Mouse (Mus musculus): ENCODE measurements around the gene Casq2.
A peak's percentile ranks its signal among the peaks of the same experiment; 100 is the strongest.

Casq2 gene

GRCm38 (mm10) chr3:102086283-102086682 is at the start of gene Casq2:
Casq2 (plus strand) TSS chr3:102086415.
- DNase-seq (ENCODE audit: low spot score), result no peak

DNA sequence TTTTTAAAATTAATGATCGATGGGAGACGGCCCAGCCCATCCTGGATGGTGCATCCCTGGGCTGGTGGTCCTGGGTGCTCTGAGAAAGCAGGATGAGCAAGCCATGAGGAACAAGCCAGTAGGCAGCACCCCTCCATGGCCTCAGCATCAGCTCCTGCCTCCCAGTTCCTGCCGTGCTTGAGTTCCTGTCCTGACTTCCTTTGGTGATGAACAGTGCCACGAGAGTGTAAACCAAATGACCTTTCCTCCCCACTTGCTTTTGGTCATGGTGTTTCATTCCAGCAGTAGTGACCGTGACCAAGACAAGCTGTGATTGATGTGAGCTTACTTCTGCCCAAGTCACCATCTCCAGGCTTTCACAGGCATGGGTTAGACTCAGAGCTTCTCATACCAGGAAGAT is 48.4 kb upstream of the Casq2 start:
- no peak for DNase-seq (ENCODE audit: low spot score)

- DNase-seq (ENCODE audit: low spot score), result no peak
Measured at GRCm38 (mm10) chr3:102038608-102039007, 47.6 kb upstream of the Casq2 start.

GRCm38 (mm10) chr3:102041632-102042031 is 44.6 kb upstream of the Casq2 start:
- DNase-seq (ENCODE audit: low spot score), result no peak

DNA sequence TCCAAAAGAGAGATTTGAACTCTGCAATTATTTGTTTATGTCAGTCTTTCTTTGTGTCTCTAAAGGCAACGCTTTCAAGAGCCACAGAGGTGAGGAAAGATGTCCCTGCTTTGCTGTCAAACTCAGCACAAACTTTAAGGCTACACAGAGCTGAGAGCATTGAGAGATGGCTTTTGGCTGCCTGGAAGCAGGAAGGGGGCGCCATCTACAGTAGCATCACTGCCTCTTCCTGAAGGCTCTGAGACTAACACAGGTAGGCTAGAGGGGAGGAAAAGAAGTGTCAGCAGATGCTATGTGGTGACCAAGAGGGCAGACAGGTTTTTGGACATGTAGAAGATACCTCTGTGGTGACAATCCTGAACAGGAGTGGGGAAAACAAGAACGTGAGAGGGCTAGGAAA is 41.1 kb upstream of the Casq2 start:
- no peak for DNase-seq (ENCODE audit: low spot score)

DNA sequence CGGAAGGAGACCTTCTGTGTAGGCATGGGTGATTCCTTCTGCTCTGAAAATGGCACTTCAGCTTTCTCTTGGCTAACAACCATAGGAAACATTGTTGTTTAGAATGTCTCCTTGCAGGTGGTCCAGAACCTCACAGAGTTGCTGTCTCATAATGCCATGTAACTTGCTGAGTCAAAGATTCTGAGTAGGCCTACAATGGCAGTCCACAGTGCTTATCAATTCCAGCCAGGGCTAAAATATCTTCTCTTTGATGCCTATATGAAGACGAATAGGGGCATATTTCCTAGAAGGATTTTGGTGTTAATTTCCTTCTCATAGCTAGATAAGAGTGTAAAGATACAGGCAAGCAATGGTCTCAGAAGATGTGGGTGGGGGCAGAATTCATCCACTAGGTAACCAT is 38.7 kb upstream of the Casq2 start:
- no peak for DNase-seq (ENCODE audit: low spot score)

GRCm38 (mm10) chr3:102049207-102050104 is 36.8 kb upstream of the Casq2 start:
- DNase-seq (ENCODE audit: low spot score), result no peak

DNA sequence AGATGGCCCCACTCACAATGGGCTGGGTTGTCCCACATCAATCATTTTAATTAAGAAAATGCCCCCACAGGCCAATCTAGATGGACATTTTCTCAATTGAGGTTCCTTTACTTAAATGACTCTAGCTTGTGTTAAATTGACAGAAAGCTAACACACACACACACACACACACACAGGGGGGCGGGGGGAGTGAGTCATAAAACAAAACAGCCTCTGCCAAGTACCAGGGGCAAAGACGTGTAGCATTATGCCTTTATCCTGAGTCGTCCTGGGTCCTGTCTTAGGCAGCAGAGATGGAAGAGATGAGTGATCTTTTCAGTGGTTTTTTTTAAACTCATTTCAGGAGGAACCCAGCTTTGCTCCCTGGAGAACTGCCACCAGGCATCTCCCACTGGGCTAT is 34.2 kb upstream of the Casq2 start:
- DNase-seq (ENCODE audit: low spot score), result no peak

DNA sequence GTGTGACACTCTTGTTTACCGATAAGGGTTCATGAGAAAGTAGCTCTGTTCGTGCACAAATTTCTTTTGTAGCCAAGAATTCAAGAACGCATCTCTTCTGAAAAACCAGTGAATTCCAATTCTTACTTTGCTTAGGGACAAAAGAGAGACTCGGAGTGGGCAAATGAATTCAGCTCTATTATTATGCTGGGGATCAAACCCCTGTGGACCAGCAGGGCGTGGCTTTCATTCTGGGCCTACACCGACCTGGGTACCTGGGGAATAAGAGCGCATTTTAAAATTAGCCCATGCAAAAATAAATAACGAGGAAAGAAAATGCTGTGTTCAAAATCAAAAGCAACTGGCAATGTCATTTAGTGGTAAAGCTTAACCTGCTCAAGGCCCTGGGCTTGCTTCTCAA is 32.9 kb upstream of the Casq2 start:
- DNase-seq (ENCODE audit: low spot score), result no peak

- DNase-seq (ENCODE audit: low spot score), result no peak
Measured at GRCm38 (mm10) chr3:102055878-102056277, 30.3 kb upstream of the Casq2 start.

GRCm38 (mm10) chr3:102060065-102060464 is 26.1 kb upstream of the Casq2 start:
- DNase-seq (ENCODE audit: low spot score), result no peak

- DNase-seq (ENCODE audit: low spot score), result peak; percentile 31
Measured at GRCm38 (mm10) chr3:102061923-102062670, 24.1 kb upstream of the Casq2 start.

- no peak for DNase-seq (ENCODE audit: low spot score)
Measured at GRCm38 (mm10) chr3:102062671-102063010, 23.6 kb upstream of the Casq2 start.

GRCm38 (mm10) chr3:102063273-102064120 is 22.7 kb upstream of the Casq2 start:
- no peak for DNase-seq (ENCODE audit: low spot score)

DNA sequence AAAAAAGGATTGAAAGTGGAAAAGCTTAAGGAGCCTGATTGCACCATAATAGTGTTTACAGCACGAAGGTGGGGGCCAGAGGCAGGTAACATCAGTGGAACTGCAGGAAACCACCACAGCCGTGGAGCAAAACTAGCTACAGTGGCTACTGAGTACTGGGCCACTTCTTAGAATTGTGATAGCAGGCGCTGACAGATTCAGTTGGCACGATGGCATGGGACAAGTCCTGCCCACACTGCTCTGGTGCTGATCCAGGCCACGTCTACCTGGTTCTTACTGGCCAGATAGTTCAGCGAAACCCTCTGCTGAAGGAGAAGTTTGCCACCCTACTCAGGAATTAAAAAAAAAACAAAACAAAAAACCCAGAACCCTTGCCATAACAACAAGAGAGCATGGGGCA is 21.6 kb upstream of the Casq2 start:
- DNase-seq (ENCODE audit: low spot score), result no peak

DNA sequence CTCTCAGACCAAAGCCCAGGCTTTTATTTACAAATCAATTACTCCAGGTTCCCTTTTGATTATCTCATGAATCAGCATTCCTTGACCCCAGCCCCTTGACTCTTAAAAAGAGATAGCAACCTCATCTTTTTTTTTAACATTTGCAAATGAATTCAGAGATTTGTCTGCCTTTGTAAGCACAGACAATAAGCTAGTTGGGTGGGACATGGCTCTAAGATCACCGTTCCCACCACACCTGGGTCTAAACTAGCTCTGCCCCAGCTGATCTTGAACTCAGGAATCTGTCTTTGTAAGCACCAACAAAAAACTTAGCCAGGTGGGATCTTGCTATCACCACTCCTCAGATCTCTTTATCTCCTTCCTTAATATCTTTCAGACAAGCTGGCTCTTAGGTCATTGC is 18.9 kb upstream of the Casq2 start:
- no peak for DNase-seq (ENCODE audit: low spot score)

- DNase-seq (ENCODE audit: low spot score), result no peak
Measured at GRCm38 (mm10) chr3:102067861-102068260, 18.4 kb upstream of the Casq2 start.

- no peak for DNase-seq (ENCODE audit: low spot score)
Measured at GRCm38 (mm10) chr3:102069260-102069659, 17.0 kb upstream of the Casq2 start.

GRCm38 (mm10) chr3:102069686-102070085 is 16.5 kb upstream of the Casq2 start:
- DNase-seq (ENCODE audit: low spot score), result no peak

DNA sequence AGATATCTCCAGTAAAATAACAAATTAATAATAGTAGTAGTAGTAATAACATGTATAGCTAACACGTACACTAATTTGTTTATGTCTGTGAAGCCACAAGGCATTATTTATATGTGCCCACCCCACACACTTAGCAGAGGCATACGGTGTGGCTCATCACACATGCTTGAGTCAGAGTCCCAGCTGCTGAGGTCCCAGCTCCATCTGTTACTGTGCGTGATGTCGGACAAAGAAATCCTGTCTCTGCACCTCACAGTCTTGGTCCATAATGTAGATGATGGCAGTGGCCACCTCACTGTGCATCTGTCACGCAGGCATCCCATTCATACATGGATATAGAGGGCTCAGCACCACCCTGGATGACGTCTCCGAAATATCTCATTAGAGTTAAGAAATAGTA is 15.9 kb upstream of the Casq2 start:
- DNase-seq (ENCODE audit: low spot score), result no peak

DNA sequence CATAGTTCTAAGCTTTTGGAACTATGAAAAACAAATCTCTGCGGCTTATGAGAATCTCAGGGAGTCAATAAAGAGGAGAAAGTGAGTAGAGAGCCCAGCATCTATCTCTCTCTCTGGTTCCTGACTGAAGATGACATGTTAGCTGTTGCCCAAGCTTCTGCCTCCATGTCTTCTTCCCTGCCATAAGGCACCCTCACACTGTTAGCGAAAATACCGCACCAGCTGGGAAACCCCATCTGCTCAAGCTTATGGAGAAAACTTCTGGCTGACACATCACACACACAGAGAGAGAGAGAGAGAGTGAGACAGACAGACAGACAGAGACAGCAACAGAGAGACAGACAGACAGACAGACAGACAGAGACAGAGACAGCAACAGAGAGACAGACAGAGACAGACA is 15.2 kb upstream of the Casq2 start:
- DNase-seq (ENCODE audit: low spot score), result no peak

GRCm38 (mm10) chr3:102079413-102079812 is 6.8 kb upstream of the Casq2 start:
- DNase-seq (ENCODE audit: low spot score), result no peak

GRCm38 (mm10) chr3:102081862-102082261 is 4.4 kb upstream of the Casq2 start:
- peak; percentile 78 for DNase-seq (ENCODE audit: low spot score)
